Mouse (Mus musculus) testis, adult 2 months (tissue): ENCODE data around the gene Itga7. TPM values are rescaled to one million over a fixed set of nuclear protein-coding genes. Genes with fewer than 3 reads are reported as not detected.

Experiments
- H3K27ac ChIP-seq: fragments of 200-500 bp; 2 replicates; pipeline ENCODE4 v1.5.1; 2012; ENCODE audit warnings: low read depth, low read length; ENCODE audit not compliant: control insufficient read depth, insufficient read depth
- H3K27me3 ChIP-seq: fragments of 200-500 bp; 2 replicates; pipeline ENCODE4 v1.6.1; 2012; ENCODE audit warnings: mild to moderate bottlenecking, low read length, moderate library complexity; ENCODE audit not compliant: control insufficient read depth, insufficient read depth
- H3K36me3 ChIP-seq: fragments of 200-500 bp; 2 replicates; pipeline ENCODE4 v1.6.1; 2012; ENCODE audit warnings: mild to moderate bottlenecking, low read length; ENCODE audit not compliant: control insufficient read depth, insufficient read depth
- H3K4me1 ChIP-seq: fragments of 200-500 bp; 2 replicates; pipeline ENCODE4 v1.6.1; 2012; ENCODE audit warnings: low read length; ENCODE audit not compliant: control insufficient read depth, insufficient read depth
- H3K4me3 ChIP-seq: fragments of 200-500 bp; 2 replicates; pipeline ENCODE4 v1.5.1; 2012; ENCODE audit warnings: low read depth, mild to moderate bottlenecking, low read length, moderate library complexity, mixed read lengths; ENCODE audit not compliant: control insufficient read depth
- CTCF ChIP-seq: fragments of 200-500 bp; IDR thresholded peaks from 2 replicates; pipeline ENCODE4 v1.5.1; 2012; ENCODE audit warnings: low read depth, mild to moderate bottlenecking, inconsistent platforms, low read length, moderate library complexity; ENCODE audit not compliant: control insufficient read depth, insufficient read depth, insufficient replicate concordance
- POLR2A ChIP-seq: fragments of 200-500 bp; IDR thresholded peaks from 2 replicates; pipeline ENCODE4 v1.6.1; 2012; ENCODE audit warnings: low read depth, mild to moderate bottlenecking, inconsistent platforms, low read length, moderate library complexity; ENCODE audit not compliant: control insufficient read depth
- polyA plus RNA-seq: library from polyadenylated mRNA; depleted of rRNA; stranded (reverse); fragments of >200 nt; gene quantifications from 2 replicates; pipeline ENCODE4 v1.2.3, GENCODE M21; 2012

Itga7 gene
- polyA plus RNA-seq, 1 experiment: 19.1 TPM

GRCm38 (mm10) chr10:128937756-128938390 lies 4.3 kb downstream of the Itga7 start:
- Histone ChIP-seq H3K27me3 (0 out of 2 replicates have a peak, but pooled peaks cover 2% of the 10 kb centered on the region), H3K4me3 (no peak overlapping the region)
- TF ChIP-seq CTCF (no peak), POLR2A (no peak)

GRCm38 (mm10) chr10:128938457-128938856 lies 4.8 kb downstream of the Itga7 start:
- Histone ChIP-seq H3K27me3 (0 out of 2 replicates have a peak, but pooled peaks cover 2% of the 10 kb centered on the region), H3K36me3 (no peaks in the 10 kb centered on the region), H3K4me1 (peaks cover 7% of the 10 kb centered on the region), H3K27ac (no peak overlapping the region), H3K4me3 (no peak overlapping the region)
- no peak for TF ChIP-seq POLR2A
- no peak for TF ChIP-seq CTCF

More at GRCm38 (mm10) chr10:128937756-128938390, 4.3 kb downstream of the Itga7 start:
- H3K36me3 ChIP-seq: no peaks in the 10 kb centered on the region
- no peak overlapping the region for H3K27ac ChIP-seq
- H3K4me1 ChIP-seq: peaks cover 10% of the 10 kb centered on the region

DNA sequence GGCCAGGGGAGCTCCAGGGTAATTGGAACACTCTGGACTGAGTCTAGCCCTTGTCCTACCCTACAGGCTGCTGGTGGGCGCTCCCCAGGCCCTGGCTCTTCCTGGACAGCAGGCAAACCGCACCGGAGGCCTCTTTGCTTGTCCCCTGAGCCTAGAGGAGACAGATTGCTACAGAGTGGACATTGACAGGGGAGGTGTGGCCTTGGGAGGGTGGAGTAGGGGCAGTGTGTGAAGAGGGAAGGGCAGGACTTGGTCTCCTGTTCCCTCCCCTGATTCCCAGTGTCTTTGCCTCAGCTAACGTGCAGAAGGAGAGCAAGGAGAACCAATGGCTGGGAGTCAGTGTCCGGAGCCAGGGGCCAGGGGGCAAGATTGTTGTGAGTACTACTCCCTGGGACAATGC lies 5.4 kb downstream of the Itga7 start:
- TF ChIP-seq POLR2A: no peak
- H3K36me3 ChIP-seq: no peaks in the 10 kb centered on the region
- no peak overlapping the region for H3K4me3 ChIP-seq
- H3K27ac ChIP-seq: no peak overlapping the region
- H3K4me1 ChIP-seq: peaks cover 4% of the 10 kb centered on the region
- H3K27me3 ChIP-seq: 0 out of 2 replicates have a peak, but pooled peaks cover under 1% of the 10 kb centered on the region

DNA sequence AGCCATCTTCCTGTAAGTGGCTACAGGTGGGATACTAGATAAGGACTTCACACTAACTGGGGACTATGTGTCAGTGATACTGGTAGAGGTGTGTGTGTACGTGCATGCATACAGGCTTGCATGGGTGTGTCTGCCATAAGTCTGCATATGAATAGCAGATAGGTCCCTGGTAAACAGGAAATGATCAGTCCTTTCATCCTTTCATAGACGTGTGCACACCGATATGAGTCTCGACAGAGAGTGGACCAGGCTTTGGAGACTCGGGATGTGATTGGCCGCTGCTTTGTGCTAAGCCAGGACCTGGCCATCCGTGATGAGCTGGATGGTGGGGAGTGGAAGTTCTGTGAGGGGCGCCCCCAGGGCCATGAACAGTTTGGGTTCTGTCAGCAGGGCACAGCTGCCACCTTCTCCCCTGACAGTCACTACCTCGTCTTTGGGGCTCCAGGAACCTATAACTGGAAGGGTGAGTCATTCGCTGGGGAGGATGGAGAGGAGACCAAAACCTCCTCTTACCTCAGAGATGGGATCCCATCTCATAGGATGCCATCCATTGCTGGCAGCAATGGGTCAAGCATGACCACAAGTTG lies 7.0 kb downstream of the Itga7 start:
- Histone ChIP-seq H3K4me1 (no peaks in the 10 kb centered on the region; the same call in 1 of the 2 replicates), H3K27me3 (no peaks in the 10 kb centered on the region), H3K36me3 (no peaks in the 10 kb centered on the region), H3K27ac (no peak overlapping the region), H3K4me3 (no peak overlapping the region)
- TF ChIP-seq CTCF (no peak), POLR2A (no peak)

GRCm38 (mm10) chr10:128945675-128946074 lies 12.1 kb downstream of the Itga7 start:
- TF ChIP-seq POLR2A (no peak), CTCF (peak; percentile 80; the same call in 1 of the 2 replicates)
- Histone ChIP-seq H3K4me3 (peak overlapping the region; percentile 79), H3K4me1 (no peaks in the 10 kb centered on the region; the same call in 1 of the 2 replicates), H3K27me3 (no peaks in the 10 kb centered on the region), H3K36me3 (no peaks in the 10 kb centered on the region), H3K27ac (no peak overlapping the region)

DNA sequence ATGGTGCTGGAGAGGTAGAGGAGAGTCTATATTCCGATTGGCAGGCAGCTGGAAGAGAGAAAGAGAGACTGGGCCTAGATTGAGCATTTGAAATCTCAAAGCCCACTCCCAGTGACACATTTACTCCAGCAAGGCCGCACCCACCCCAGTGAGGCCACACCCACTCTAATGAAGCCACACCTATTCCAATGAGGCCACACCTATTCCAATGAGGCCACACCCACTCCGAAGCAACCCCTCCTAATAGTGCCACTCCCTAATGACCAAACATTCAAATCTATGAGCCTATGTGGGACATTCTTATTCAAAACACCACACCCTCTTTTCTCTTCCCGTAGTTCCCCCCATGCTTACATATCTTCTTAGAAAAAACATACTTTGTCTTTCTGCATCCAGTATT lies 13.9 kb downstream of the Itga7 start:
- Histone ChIP-seq H3K4me3 (no peak overlapping the region; the same call in 1 of the 2 replicates), H3K36me3 (no peaks in the 10 kb centered on the region), H3K27me3 (no peaks in the 10 kb centered on the region), H3K27ac (0 out of 2 replicates have a peak overlapping the region, but pooled peaks have one; percentile 37), H3K4me1 (no peaks in the 10 kb centered on the region; the same call in 1 of the 2 replicates)
- TF ChIP-seq POLR2A (no peak), CTCF (no peak)

DNA sequence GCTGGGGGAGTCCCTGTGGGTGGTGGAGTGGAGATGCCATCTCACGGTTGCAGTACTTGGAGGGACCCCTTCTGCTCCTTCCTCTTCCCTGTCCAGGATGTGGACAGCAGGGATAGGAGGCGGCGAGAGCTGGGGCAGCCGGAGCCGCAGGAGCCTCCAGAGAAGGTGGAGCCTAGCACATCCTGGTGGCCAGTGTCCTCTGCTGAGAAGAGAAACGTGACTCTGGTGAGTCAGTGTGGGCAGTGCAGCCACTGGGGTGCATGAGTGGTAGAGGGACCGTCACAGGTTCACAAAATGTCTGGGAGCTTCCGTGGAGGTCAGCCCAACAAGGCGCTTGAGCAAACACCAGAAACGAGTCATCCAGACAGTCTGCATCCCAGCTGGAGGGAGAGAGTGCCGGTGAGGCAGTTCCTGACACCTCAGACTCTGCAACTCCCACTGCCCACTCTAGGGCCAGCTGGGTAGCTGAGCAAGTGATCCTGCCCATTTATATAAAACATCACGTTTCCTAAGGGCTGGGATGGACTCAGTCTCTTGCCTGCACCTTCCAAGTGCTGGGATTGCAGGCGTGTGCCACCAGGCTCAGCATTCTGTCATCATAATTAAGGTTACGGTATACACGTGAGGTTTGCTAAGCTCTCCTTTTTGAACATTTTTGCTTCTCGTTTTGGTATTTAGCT lies 16.7 kb downstream of the Itga7 start:
- Histone ChIP-seq H3K27me3 (no peaks in the 10 kb centered on the region), H3K4me3 (peak overlapping the region; percentile 32; the same call in 1 of the 2 replicates), H3K4me1 (no peaks in the 10 kb centered on the region; the same call in 1 of the 2 replicates), H3K36me3 (no peaks in the 10 kb centered on the region), H3K27ac (no peak overlapping the region)
- TF ChIP-seq CTCF: no peak
- no peak for TF ChIP-seq POLR2A
